Mouse (Mus musculus) testis, adult 2 months (tissue): ENCODE data around the gene Olfr748.

Experiments used
- CTCF ChIP-seq: fragments of 200-500 bp; IDR thresholded peaks from 2 replicates; pipeline ENCODE4 v1.5.1; 2012; ENCODE audit warnings: low read depth, mild to moderate bottlenecking, inconsistent platforms, low read length, moderate library complexity; ENCODE audit not compliant: control insufficient read depth, insufficient read depth, insufficient replicate concordance
- POLR2A ChIP-seq: fragments of 200-500 bp; IDR thresholded peaks from 2 replicates; pipeline ENCODE4 v1.6.1; 2012; ENCODE audit warnings: low read depth, mild to moderate bottlenecking, inconsistent platforms, low read length, moderate library complexity; ENCODE audit not compliant: control insufficient read depth

GRCm38 (mm10) chr14:50707073-50707472, at the start of gene Olfr748:
- no peak for TF ChIP-seq CTCF
- no peak for TF ChIP-seq POLR2A
